Mouse (Mus musculus): ENCODE data around the gene Gm47283.
"Not testable (repeated sequence)": the region's sequence is repeated elsewhere in the genome, so short reads cannot be mapped to it uniquely, and the experiment has no call there.

The Gm47283 gene

GRCm38 (mm10) chrY:90784438-90784837 is at the start of gene Gm47283:
Gene Gm47283, plus strand, starts transcription at chrY:90784738.
- not testable (repeated sequence) for DNase-seq

GRCm38 (mm10) chrY:90735181-90735895 is 49.2 kb upstream of the Gm47283 start:
- not testable (repeated sequence) for DNase-seq

GRCm38 (mm10) chrY:90736217-90737000 is 48.1 kb upstream of the Gm47283 start:
- not testable (repeated sequence) for DNase-seq

GRCm38 (mm10) chrY:90737606-90738430 is 46.7 kb upstream of the Gm47283 start:
- no peak for DNase-seq

GRCm38 (mm10) chrY:90738431-90738680 is 46.2 kb upstream of the Gm47283 start:
- DNase-seq = no peak

GRCm38 (mm10) chrY:90738841-90739530 is 45.6 kb upstream of the Gm47283 start:
- peak; percentile 33 for DNase-seq

- peak; percentile 40 for DNase-seq
Observed at GRCm38 (mm10) chrY:90739531-90740012, 45.0 kb upstream of the Gm47283 start.

GRCm38 (mm10) chrY:90740013-90740561 is 44.5 kb upstream of the Gm47283 start:
- peak; percentile 64 for DNase-seq

- not testable (repeated sequence) for DNase-seq
Observed at GRCm38 (mm10) chrY:90741006-90741405, 43.5 kb upstream of the Gm47283 start.

- not testable (repeated sequence) for DNase-seq
Observed at GRCm38 (mm10) chrY:90741452-90742260, 42.9 kb upstream of the Gm47283 start.

GRCm38 (mm10) chrY:90742261-90743052 is 42.1 kb upstream of the Gm47283 start:
- DNase-seq = not testable (repeated sequence)

GRCm38 (mm10) chrY:90743053-90743810 is 41.3 kb upstream of the Gm47283 start:
- DNase-seq = not testable (repeated sequence)

GRCm38 (mm10) chrY:90743811-90744220 is 40.7 kb upstream of the Gm47283 start:
- no peak for DNase-seq

GRCm38 (mm10) chrY:90744381-90744981 is 40.1 kb upstream of the Gm47283 start:
- peak; percentile 92 for DNase-seq

- DNase-seq = not testable (repeated sequence)
Observed at GRCm38 (mm10) chrY:90745256-90745655, 39.3 kb upstream of the Gm47283 start.

- DNase-seq = not testable (repeated sequence)
Observed at GRCm38 (mm10) chrY:90754721-90755120, 29.8 kb upstream of the Gm47283 start, which contains the start of gene Gm21860. Gene Gm21860, minus strand, starts transcription at chrY:90754821.

GRCm38 (mm10) chrY:90839077-90839476 is 54.5 kb downstream of the Gm47283 start, which contains the start of gene Gm21748:
Gene Gm21748, minus strand, starts transcription at chrY:90839177.
- DNase-seq = not testable (repeated sequence)
